Mouse (Mus musculus) spleen, postnatal 14 days (tissue): ENCODE results near the gene Ttll9.

Source experiments
- DNase-seq, 2 experiments: peaks; one replicate each; pipeline ENCODE4 v3.0.0; 2021 to 2022; ENCODE audit warnings: low spot score in 2 of 2

Ttll9 gene

GRCm38 (mm10) chr2:152941776-152942175, 20.5 kb upstream of the Ttll9 start:
- no peak for DNase-seq

GRCm38 (mm10) chr2:152942898-152943515, 19.3 kb upstream of the Ttll9 start:
- no peak for DNase-seq

DNA sequence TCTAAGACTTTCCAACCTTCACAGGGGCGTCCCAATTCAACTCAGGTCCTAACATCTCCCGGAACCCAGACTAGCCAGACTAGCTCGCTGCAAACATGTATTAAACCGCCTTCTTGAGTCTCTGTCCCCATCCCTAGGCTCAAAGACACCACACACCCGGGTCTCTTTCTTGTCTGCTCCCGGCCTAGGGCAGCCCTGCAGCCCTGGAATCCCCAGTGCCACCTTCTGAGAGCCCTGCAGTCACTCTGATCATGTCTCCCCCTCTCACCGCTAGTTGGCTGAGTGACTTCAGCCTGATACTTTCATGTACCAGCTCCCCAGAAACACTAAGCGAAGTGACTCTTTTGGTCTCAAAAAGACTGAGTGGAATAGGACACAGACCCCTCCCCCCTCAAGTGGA, 18.7 kb upstream of the Ttll9 start:
- DNase-seq: no peak

GRCm38 (mm10) chr2:152944013-152944412, 18.3 kb upstream of the Ttll9 start:
- no peak for DNase-seq

GRCm38 (mm10) chr2:152947098-152947497, 15.2 kb upstream of the Ttll9 start:
- no peak for DNase-seq

DNA sequence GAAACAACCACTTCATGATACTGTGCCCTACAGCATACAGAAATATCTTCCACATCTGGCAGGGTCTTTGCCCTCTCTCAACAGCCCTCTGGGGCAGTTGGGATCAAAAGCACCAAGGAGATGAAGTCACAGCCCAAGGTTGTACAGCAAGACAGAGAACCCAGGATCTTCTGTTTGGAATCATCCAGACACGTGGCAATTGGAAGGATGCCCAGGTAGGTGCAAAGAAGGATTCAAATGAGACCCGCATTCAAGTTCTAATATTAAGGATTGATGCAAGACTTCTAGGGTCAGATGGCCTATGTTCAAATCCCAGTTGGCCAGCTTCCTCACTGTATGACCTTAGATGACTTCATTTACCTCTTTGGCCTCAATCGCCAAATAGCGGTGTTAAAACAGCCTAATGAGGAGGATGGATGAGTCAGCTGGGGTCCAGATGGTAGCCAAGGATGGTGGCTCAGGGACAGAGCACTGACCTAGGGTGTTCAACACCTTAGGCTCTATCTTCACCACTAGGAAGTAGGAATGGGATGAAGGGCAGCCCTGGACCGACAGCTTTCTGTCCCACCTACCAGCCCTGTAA, 13.8 kb upstream of the Ttll9 start:
- no peak for DNase-seq

DNA sequence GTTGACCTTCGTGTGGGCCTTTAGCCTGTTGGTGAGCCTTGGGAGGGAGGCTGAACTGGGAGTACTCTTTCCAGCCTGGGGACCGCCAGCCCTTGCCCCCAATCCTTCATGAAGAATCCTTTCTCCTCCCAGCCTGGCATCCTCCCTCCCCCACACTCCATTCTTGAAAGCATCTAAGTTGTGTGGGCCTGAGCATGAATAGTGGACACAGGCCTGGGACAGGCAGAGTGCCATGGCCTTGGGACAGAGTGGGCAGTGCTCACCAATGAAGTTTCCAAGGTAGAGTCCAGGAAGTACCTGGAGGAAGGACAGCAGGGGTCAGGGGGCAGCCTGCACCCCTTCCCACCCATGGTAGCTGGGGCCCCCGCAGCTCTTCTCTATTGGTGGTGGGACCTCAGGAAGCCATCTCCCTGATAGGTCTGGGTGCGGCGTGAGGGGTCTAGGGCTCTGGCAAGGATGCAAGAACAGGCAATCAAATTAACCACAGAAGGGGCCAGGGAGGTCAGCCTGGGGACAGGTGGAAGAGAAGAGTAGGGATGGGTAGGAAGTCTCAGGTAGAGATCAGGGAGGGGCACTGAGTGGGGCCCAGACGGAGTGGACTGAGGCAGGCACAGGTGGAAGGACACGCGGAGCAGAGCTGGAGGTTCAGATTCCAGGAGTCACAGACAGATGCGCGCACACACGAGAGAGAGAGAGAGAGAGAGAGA, 11.8 kb upstream of the Ttll9 start:
- DNase-seq: no peak

DNA sequence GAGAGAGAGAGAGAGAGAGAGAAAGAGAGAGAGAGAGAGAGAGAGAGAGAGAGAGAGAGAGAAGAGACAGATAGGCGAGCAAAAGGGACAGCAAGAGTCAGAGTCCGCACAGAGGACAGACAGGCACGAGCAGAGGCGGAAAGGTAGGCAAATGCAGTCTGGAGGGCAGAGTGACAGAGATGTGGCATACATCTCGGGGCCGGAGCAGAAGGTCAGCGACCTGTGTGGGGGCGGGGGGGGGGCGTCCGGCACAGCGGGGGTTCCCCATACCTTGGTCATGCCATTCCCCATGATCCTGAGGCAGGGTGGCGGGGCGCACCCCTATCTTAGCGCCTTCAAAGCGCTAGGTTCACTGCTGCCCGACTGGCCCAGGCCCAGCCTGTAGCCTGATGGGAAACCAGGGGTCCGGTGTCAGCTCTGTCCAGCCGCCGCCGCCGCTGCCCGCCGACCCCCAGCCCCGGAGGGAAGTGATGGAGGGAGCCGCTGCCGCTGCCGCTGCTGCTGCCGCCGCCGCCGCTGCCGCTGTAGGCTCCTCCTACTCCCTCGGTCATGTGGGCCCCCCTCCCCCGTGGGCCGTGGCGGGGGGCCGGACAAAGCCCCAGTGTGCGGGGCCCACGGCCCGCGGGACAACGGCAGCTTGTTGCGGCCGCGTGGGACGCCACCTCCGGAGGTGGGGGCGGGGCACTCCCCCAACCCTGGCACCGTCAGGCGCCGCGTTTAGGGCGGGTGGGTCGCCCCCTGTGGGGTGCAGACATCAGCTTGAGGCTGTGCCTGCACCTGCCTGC, 11.0 kb upstream of the Ttll9 start, which contains the start of gene Dusp15:
Dusp15 (minus strand) TSS at position 634 of the 785 bp plus-strand sequence.
- DNase-seq: no peak

DNA sequence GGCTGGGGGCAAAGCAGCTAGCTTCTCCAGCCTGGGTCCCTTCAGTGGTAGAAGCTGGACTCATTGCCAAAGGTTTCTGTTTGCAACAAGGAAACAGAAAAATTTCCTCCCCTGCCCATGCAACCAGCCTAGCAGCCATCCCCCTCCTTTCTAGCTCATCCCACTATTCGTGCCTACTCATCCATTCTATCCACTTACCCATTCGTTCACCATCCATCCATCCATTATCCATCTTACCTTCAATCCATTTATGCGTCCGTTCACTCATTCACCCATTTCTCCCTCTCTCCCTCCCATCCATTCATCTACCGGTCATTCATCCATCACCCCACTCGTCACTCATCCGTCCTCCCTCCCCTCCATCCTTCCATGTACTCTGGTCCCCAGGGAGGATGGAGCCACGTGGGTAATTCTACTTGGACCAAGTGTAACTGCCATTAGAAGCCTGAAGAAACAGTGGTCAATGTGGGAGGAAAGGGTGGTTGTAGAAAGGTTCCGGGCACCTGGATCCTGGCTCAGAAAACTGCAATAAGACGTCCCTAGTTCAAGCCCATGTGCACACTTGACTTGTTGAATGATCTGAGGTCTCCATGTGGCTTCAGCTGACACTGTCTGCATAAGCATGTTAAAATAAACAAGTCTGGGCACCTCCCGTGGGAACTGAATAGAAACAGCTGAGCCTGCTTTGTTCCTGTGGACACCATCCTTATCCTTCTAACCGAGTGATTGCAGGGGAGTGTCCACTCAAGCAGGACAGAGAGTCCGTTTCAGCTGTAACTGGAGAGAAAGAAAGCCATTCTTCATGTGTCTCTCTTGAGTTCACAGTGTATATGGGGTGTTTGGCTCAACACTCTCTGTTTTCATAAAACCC, 10.2 kb upstream of the Ttll9 start:
- DNase-seq: no peak

- no peak for DNase-seq
These were observed 4.2 kb upstream of the Ttll9 start for GRCm38 (mm10) chr2:152958116-152958515.

DNA sequence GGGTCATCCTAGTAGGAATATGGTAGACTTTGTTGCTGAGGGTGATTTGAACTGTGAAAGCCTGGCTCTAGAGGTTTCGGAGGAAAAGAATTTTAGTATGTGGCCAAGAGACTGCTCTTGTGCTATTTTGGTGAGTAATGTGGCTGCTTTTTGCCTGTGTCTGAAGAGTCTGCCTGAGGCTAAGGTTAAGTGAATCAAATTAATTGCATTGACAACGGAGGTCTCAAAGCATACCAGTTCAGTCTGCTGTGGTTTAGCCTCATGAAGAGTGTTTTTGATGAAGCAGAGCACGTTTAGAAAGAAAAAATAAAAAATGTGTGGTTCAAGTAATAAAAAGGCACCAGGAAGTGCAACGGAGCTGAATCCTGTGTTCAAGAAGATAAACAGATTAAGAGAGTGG, 3.3 kb downstream of the Ttll9 start:
- DNase-seq: no peak

DNA sequence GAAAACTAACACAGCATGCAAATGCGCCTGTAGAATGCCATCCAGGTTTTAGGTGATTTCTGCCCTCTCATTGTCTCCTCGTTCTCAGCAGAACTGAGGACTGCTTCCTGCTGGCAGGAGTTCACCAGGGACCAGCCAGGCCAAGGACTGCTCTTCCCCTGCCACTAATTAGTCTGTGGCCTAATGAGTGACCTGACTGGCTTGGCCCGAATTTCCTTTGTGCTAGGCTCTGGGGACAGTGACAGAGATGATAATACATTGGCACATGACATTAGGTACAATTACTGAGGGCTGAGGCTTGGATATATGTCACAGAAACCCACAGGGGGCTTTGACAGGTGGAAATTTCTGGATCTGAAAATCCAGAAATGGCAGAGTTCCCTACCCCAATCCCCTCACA, 14.7 kb downstream of the Ttll9 start:
- DNase-seq: no peak

GRCm38 (mm10) chr2:152985582-152985981, 23.3 kb downstream of the Ttll9 start:
- DNase-seq: no peak

- DNase-seq: no peak
These were observed 29.2 kb downstream of the Ttll9 start for GRCm38 (mm10) chr2:152991529-152991928.

- no peak for DNase-seq
These were observed 34.8 kb downstream of the Ttll9 start for GRCm38 (mm10) chr2:152997046-152997445.

GRCm38 (mm10) chr2:153002492-153003248, 40.4 kb downstream of the Ttll9 start:
- no peak for DNase-seq

- DNase-seq: no peak
These were observed 41.5 kb downstream of the Ttll9 start for GRCm38 (mm10) chr2:153003681-153004338.

GRCm38 (mm10) chr2:153005981-153006380, 43.7 kb downstream of the Ttll9 start:
- DNase-seq: no peak

DNA sequence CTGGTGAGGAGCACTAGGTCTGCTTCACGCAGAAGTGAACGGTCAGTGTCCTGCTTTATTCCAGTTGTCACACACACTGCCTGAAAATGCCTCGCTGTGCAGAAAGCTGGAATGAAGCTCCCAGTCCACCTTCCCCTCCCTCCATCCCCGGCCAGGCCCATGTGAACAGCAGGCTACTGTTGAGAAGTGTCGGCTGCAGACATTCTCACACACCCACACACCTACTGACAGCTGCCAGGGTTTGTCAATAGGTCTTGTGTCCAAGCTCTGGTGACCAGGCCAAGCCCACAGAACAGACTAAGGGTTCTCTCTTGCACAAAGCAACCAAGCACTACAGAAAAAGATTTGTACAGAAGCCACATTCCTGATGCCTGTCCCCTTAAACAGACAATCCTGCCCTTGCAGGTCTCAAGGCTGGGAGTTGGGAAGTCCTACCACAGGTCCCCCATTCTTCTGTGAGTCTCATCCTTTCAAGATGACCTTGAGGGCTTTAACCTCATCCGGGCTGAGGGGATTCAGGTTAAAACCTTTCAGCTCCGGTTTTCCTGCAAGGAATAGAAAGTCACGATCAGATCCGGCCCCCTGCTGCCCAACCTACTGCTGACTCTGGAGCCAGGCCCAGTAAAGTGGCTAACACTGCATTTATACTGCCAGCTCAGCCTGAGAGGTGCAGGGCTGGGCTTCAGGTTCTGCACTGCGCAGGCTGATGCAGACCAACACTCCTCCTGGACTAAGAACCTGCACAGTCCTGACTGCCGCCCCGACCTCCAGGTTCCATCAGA, 47.1 kb downstream of the Ttll9 start:
- no peak for DNase-seq
